Mouse (Mus musculus): ENCODE results near the gene Mrgprf. TPM values are rescaled to one million over a fixed set of nuclear protein-coding genes. Genes with fewer than 3 reads are reported as not detected.
A peak's percentile ranks its signal among the peaks of the same experiment; 100 is the strongest.

Mrgprf gene
- total RNA-seq, 2 experiments from 2014 or later = 1.6 to 2.2 TPM

- no peak for DNase-seq (ENCODE audit: low spot score in 2 of 2)
Observed at GRCm38 (mm10) chr7:145299562-145300320, 887 bp upstream of the Mrgprf start.

DNA sequence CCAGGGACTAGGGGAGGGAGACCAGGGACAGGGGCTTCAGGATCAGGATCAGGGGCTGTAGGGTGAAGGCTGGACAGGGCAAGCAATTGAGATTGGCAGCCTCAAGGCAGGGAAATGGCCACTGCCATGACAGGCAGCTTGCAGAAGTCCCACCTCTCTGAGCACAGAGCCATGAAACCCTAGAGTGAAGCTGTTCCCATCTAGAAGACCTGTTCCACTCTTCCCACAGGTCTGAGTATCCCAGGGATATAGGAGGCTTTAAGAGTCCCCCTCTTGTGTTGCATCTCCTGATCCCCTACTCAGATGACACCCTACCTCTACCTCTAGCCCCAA lies 346 bp downstream of the Mrgprf start:
- DNase-seq (ENCODE audit: low spot score in 2 of 2) = no peak

GRCm38 (mm10) chr7:145301341-145302005 lies 845 bp downstream of the Mrgprf start:
- DNase-seq (ENCODE audit: low spot score in 2 of 2) = no peak

DNA sequence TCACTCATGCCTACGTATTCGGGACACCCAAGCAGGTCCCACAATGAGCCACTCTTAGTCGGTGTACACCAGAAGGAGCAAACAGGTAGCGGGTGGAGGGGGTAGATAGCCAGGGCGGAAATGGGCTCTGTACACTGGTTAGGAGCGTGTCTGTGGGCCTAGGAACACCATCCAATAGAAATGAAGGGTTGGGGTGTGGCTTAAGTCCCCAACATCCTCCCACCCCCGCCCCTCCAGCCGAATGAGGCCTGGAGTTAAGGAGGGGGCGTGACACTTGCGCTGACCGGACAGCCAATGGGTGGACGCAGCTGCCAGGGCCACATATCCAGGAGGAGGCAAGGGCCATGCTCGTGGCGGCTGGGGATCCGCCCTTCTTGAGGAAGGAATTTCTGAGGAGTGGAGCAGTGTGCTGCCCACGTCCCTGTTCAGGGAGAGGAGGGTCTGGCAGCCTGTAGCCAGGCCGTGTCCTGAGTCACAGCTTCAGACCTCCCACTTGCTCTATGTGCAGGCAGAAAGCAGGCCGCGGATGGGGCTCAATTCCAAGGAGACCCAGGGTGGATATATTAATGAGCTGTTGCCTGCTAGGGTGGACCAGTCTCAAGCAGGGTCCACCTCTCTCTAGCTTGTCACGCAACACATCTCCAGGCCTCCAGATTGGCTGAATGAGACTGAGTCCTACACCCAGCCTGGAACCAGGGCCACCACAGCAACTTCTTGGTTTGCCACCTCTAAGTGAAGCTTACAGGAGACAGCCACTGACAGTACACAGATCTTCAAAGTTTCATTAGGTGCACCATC lies 2.1 kb downstream of the Mrgprf start:
- no peak for DNase-seq (ENCODE audit: low spot score in 2 of 2)

GRCm38 (mm10) chr7:145304153-145304552 lies 3.5 kb downstream of the Mrgprf start:
- no peak for DNase-seq (ENCODE audit: low spot score in 2 of 2)

GRCm38 (mm10) chr7:145307636-145308035 lies 7.0 kb downstream of the Mrgprf start:
- no peak for DNase-seq (ENCODE audit: low spot score in 2 of 2)

GRCm38 (mm10) chr7:145308061-145308675 lies 7.5 kb downstream of the Mrgprf start:
- peak in 1 of 2 experiments; percentile 38 for DNase-seq (ENCODE audit: low spot score in 2 of 2)

- no peak for DNase-seq (ENCODE audit: low spot score in 2 of 2)
Observed at GRCm38 (mm10) chr7:145308866-145309265, 8.2 kb downstream of the Mrgprf start.

DNA sequence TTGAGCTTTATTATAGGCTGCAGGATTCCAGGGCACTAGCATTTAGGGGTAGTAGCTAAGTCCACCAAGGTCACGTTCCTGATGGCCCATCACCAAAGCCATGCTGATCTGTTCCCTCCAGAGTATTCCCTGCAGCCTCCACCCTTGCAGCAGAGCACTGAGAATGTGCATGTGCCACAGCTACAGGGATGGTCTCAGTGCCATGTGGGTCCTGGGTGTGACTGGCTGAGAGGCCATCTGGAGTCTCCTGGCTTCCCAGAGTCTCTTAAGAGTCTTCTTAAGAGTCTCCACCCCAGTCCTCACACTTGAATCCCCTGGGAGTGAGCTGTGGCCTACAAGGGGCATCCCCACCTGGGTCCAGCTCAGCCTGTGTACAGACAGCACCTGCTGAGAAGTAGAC lies 9.2 kb downstream of the Mrgprf start:
- DNase-seq (ENCODE audit: low spot score in 2 of 2) = no peak

GRCm38 (mm10) chr7:145310526-145310925 lies 9.9 kb downstream of the Mrgprf start:
- DNase-seq (ENCODE audit: low spot score in 2 of 2) = no peak

DNA sequence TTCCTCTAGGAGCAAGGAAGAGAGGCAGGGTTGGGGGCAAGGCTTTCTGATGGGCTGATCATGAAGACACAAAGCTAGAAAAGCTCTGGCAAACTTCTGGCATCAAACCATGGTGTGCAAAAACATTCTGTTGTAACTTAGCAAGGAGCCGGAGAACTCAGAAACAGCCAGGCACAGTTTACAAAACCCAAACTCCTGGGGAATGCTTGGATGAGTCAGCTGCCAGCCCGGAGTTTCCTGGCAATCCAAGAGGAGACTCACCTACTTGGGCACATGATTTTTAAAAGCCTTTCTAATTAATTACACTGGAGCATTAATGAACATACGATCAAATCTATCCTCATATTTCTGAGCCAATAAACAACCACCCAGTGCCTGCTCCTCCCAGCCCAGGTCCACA lies 11.5 kb downstream of the Mrgprf start:
- DNase-seq (ENCODE audit: low spot score in 2 of 2) = no peak

GRCm38 (mm10) chr7:145314785-145315411 lies 14.3 kb downstream of the Mrgprf start, which contains the start of gene Mrgprd:
TSS of gene Mrgprd (plus strand) at chr7:145314835.
- no peak for DNase-seq (ENCODE audit: low spot score in 2 of 2)

DNA sequence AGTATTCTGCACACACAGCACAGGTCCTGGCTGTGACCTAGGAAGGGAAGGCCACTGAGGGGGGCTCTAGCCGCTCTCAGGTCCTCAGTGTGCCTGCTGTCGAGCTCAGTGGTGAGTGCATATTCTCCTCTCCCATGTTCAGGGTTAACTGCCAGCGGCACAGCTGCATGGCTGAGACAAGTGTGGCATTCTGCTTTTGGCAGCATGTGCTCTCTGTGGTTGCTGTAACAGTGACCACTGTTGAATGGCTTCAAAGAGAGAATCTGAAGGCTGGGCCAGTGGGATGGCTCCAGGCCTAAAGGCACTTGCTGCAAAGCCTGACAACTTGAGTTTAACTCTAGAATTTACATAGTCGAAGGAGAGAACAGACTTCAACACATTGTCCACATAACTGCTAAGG lies 16.9 kb downstream of the Mrgprf start:
- DNase-seq (ENCODE audit: low spot score in 2 of 2) = no peak

DNA sequence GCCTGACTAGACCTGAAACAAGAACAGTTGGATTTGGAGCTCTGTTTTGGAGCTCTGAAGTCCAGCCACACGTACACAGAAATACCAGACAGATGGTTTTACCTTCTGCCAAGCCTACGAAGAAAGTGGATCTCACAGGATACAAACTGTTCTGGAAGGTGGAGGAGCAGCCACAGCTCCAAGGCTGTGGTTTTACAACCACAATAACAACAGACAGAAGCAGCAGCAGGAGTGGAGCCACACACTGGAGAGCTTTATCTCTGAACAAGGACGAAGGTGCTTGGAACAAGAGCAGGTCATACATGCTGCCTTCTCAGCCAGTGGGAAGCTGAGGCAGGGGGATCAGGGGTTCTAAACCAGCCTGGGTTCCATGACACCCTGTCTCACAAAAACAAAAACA lies 18.9 kb downstream of the Mrgprf start:
- no peak for DNase-seq (ENCODE audit: low spot score in 2 of 2)

DNA sequence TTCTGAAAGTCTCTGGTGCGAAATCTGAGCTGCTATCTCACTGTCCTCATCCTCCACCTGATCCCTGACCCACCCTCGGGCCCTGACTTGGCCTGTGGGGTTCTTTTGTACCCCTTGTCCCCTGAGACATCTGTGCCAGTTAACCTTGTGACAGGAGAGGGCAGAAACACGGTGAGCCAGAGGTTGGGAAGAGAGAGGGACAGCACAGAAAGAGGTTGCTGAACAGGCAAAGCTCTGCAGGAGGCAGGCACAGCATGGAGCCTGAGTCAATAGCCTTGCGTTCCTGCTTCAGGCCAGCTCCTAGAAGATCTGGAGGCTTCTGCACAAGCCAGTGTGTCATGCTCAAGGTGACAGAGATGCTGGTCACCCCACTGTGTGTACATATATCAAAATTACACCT lies 23.0 kb downstream of the Mrgprf start:
- no peak for DNase-seq (ENCODE audit: low spot score in 2 of 2)

- no peak for DNase-seq (ENCODE audit: low spot score in 2 of 2)
Observed at GRCm38 (mm10) chr7:145325697-145326096, 25.1 kb downstream of the Mrgprf start.

DNA sequence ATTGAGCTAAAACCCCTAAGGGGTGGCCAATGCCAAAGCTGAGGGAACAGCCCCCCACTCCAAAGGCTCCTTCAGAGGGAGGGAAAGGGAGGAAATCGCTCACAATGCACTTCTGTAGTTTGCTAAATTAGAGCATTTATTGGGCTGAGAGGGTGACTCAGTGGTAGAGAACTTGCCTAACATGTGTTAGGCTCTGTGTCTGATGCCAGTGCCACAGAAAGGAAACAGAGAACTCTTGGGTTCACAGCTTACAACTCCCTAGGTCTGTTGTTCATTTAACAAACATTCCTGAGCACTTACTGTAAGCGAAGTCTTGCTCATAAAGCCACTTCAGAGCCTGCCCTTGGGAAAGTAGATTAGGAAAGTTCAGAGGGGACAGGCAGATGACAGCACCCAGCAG lies 29.4 kb downstream of the Mrgprf start:
- DNase-seq (ENCODE audit: low spot score in 2 of 2) = no peak

- no peak for DNase-seq (ENCODE audit: low spot score in 2 of 2)
Observed at GRCm38 (mm10) chr7:145330641-145331040, 30.0 kb downstream of the Mrgprf start.

DNA sequence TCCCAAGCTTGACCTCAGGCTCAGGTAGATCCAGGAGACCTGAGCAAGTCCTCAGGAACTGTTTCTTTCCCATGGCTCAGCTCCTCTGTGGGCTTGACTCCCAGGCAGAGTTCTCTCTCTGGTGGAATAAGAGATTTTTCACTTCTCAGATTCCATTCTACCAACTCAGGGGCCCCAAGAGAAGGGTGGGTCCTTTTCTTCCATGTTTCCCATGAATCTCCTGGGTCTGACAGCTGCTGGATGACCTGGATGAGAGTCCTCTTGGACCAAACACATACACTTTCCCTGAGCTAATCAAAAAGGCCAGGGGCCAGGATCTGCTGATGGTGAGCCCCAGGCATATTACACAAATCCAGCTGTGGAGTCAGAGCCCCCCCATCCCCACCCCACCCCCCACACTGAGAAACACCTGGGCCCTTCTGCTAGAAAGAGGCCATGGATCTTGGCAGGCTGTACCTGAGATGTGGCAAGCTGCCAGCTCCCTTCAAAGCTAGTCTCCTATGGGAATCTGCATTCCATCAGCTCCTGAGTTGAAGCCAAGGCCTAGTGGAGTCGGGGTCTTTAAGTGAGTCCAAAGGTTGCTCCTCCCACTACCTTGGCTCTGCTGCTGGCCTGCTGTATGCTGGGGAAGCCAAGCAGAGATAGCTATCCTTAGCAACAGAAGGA lies 31.9 kb downstream of the Mrgprf start:
- DNase-seq (ENCODE audit: low spot score in 2 of 2) = no peak

GRCm38 (mm10) chr7:145333936-145334335 lies 33.3 kb downstream of the Mrgprf start:
- DNase-seq (ENCODE audit: low spot score in 2 of 2) = no peak

Data from layer of hippocampus, postnatal 10 days (tissue).